Mouse (Mus musculus): ENCODE data around the gene Sag.
A peak's percentile ranks its signal among the peaks of the same experiment; 100 is the strongest.
"Not testable (repeated sequence)": the region's sequence is repeated elsewhere in the genome, so short reads cannot be mapped to it uniquely, and the experiment has no call there.

Sag gene

GRCm38 (mm10) chr1:87824420-87824995 is 21.0 kb downstream of the Sag start:
- no peak for DNase-seq (ENCODE audit: low spot score in 2 of 2)

GRCm38 (mm10) chr1:87825281-87825680 is 21.8 kb downstream of the Sag start:
- no peak for DNase-seq (ENCODE audit: low spot score in 2 of 2)

- DNase-seq (ENCODE audit: low spot score in 2 of 2), result no peak
These were observed 22.5 kb downstream of the Sag start for GRCm38 (mm10) chr1:87825991-87826390.

GRCm38 (mm10) chr1:87826474-87826873 is 23.0 kb downstream of the Sag start:
- no peak for DNase-seq (ENCODE audit: low spot score in 2 of 2)

GRCm38 (mm10) chr1:87827476-87827875 is 24.0 kb downstream of the Sag start:
- not testable (repeated sequence) for DNase-seq (ENCODE audit: low spot score in 2 of 2)

GRCm38 (mm10) chr1:87828185-87828584 is 24.7 kb downstream of the Sag start:
- peak in 1 of 2 experiments; percentile 42 for DNase-seq (ENCODE audit: low spot score in 2 of 2)

- DNase-seq (ENCODE audit: low spot score in 2 of 2), result no peak
These were observed 25.6 kb downstream of the Sag start for GRCm38 (mm10) chr1:87828926-87829580.

- DNase-seq (ENCODE audit: low spot score in 2 of 2), result no peak
These were observed 26.2 kb downstream of the Sag start for GRCm38 (mm10) chr1:87829621-87830211.

- DNase-seq (ENCODE audit: low spot score in 2 of 2), result no peak
These were observed 33.0 kb downstream of the Sag start for GRCm38 (mm10) chr1:87836453-87836852.

GRCm38 (mm10) chr1:87837018-87837417 is 33.5 kb downstream of the Sag start:
- no peak for DNase-seq (ENCODE audit: low spot score in 2 of 2)

GRCm38 (mm10) chr1:87840411-87841208 is 37.1 kb downstream of the Sag start:
- DNase-seq (ENCODE audit: low spot score in 2 of 2), result no peak

- DNase-seq (ENCODE audit: low spot score in 2 of 2), result no peak
These were observed 43.5 kb downstream of the Sag start for GRCm38 (mm10) chr1:87846801-87847474.

- DNase-seq (ENCODE audit: low spot score in 2 of 2), result no peak
These were observed 44.1 kb downstream of the Sag start for GRCm38 (mm10) chr1:87847475-87848168.

- peak; percentile 35 to 46 for DNase-seq (ENCODE audit: low spot score in 2 of 2)
These were observed 44.9 kb downstream of the Sag start for GRCm38 (mm10) chr1:87848237-87848996.

- no peak for DNase-seq (ENCODE audit: low spot score in 2 of 2)
These were observed 45.8 kb downstream of the Sag start for GRCm38 (mm10) chr1:87849278-87849677.

- no peak for DNase-seq (ENCODE audit: low spot score in 2 of 2)
These were observed 47.9 kb downstream of the Sag start for GRCm38 (mm10) chr1:87851344-87851743.

- DNase-seq (ENCODE audit: low spot score in 2 of 2), result no peak
These were observed 48.8 kb downstream of the Sag start for GRCm38 (mm10) chr1:87852081-87852790.

GRCm38 (mm10) chr1:87852892-87853600 is 49.6 kb downstream of the Sag start, which contains the start of gene Dgkd:
Dgkd (plus strand) TSS chr1:87853287.
- DNase-seq (ENCODE audit: low spot score in 2 of 2), result peak in 1 of 2 experiments; percentile 51
